Mouse (Mus musculus): Measurements from ENCODE around the gene Tagln2. TPM values are rescaled to one million over a fixed set of nuclear protein-coding genes. Genes with fewer than 3 reads are reported as not detected.

Gene Tagln2
- total and polyA plus RNA-seq, 2 experiments: 14.9 to 25.6 TPM

DNA sequence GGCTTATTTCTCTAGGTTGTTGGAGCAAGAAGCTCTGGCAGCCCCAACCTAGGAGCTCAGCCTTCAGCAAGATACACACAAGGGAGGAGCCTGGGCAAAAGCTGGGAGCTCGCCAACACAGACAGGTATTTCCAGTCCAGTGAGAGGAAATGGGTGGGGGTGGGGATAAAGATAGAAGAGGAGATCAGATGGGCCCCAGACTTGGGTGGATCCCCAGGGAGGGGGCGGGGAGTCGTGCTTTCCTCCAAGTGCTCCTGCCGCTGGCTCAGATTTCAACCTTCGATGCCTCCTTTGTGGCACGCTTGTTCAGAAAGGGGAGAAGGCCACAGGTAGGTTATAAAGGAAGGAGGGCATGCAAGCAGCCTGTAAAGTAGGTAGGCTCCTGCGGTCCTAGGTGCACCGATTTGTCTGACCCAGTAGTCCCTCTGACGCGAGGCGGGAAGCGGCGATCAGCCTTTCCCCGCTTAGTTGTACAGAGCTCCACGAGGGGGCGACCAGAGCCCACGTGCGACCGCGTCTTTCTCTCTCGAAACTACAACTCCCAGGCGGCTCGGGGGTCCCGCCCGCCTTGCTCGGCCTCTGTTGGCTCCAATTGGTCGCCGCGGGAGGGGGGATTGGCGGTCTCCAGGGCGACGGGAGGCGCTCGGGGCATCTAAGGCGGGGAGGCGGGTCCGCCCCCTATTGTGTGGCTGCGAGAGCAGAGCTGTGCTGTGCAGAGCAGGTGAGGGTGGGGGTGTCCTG is 18.1 kb upstream of the Tagln2 start, which contains the start of gene Igsf9:
Gene Igsf9, plus strand, starts transcription at position 249 of the 741 bp plus-strand sequence.
- no peak within 1 kb of the TSS for H3K27ac ChIP-seq (replicated peaks; ENCODE audit: insufficient read depth, low read depth, low read length)
- WGBS: under 1% methylated on average over 38 of the region's 38 CpGs
- DNase-seq (ENCODE audit: extremely low read depth, low read depth, low spot score): no peak
- no peak for TF ChIP-seq POLR2A (IDR thresholded peaks at IDR 0.05; ENCODE audit: extremely low read depth, insufficient read depth, low read length)
- TF ChIP-seq CTCF (IDR thresholded peaks at IDR 0.05; ENCODE audit: low read depth, low read length): peak; percentile 64
- no peaks in the 10 kb centered on the region for H3K27me3 ChIP-seq (ENCODE audit: control insufficient read depth, insufficient read depth, low read length)
- no peaks in the 10 kb centered on the region for H3K36me3 ChIP-seq (ENCODE audit: control insufficient read depth, insufficient read depth, low read length)
- H3K4me3 ChIP-seq (ENCODE audit: insufficient read depth, low read depth, low read length): peak within 1 kb of the TSS; percentile 49
- peak within 1 kb of the TSS; percentile 44 for H3K9ac ChIP-seq (ENCODE audit: low read depth, low read length)
- peaks cover 4% of the 10 kb centered on the region; the same call in 1 of the 2 replicates for H3K4me1 ChIP-seq (ENCODE audit: control insufficient read depth, insufficient read depth, low read length)
- H3K79me2 ChIP-seq (ENCODE audit: control insufficient read depth, insufficient read depth, low read length): no peaks in the 10 kb centered on the region

DNA sequence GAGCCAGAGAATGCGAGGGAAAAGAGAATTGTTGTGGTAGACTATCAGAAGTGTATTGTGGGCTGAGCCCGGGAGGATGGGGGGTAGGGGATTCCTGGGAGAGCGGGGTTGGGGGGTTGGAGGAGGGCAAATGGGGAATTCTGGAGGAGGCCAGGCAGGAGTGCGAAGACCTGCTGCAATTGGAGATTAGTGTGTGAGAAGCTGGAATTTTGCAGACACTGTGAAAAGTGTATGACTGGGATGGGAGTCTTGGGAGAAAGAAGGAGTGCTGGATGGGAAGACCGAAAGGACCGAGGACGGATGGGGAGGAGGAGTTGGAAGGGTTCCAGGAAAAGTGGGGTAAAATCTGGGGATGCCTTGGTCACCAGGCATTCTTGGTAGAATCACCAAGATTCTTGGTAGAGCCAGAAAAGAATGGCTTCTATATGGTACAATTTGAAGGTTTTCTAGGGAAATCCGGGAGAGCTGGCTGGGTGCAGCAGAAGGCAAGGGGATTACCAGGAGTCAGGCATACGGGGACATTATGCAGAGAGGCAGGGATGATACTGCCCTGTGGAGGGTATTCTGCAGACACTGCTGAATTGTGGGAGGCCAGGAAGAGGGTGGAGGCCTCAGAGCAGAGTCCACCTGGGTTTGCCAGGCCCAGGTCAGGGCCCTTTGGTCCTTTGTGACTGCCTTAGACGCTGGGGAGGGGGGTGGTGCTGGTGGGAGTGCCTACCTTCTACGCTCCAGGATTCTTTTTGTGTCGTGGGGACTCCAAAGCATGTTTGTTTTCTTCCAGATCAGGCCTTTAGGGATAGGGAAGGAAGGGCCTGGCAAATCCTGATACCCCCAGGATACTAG is 17.1 kb upstream of the Tagln2 start:
- Histone ChIP-seq H3K27me3 (ENCODE audit: control insufficient read depth, insufficient read depth, low read length) (no peaks in the 10 kb centered on the region), H3K4me1 (ENCODE audit: control insufficient read depth, insufficient read depth, low read length) (peaks cover 4% of the 10 kb centered on the region; the same call in 1 of the 2 replicates), H3K27ac (replicated peaks; ENCODE audit: insufficient read depth, low read depth, low read length) (no peak overlapping the region), H3K79me2 (ENCODE audit: control insufficient read depth, insufficient read depth, low read length) (no peaks in the 10 kb centered on the region), H3K4me3 (ENCODE audit: insufficient read depth, low read depth, low read length) (no peak overlapping the region), H3K36me3 (ENCODE audit: control insufficient read depth, insufficient read depth, low read length) (no peaks in the 10 kb centered on the region), H3K9ac (ENCODE audit: low read depth, low read length) (no peak overlapping the region)
- no peak for DNase-seq (ENCODE audit: extremely low read depth, low read depth, low spot score)
- 36% methylated on average over 12 of the region's 12 CpGs for WGBS
- TF ChIP-seq CTCF (IDR thresholded peaks at IDR 0.05; ENCODE audit: low read depth, low read length) (no peak), POLR2A (IDR thresholded peaks at IDR 0.05; ENCODE audit: extremely low read depth, insufficient read depth, low read length) (no peak)

DNA sequence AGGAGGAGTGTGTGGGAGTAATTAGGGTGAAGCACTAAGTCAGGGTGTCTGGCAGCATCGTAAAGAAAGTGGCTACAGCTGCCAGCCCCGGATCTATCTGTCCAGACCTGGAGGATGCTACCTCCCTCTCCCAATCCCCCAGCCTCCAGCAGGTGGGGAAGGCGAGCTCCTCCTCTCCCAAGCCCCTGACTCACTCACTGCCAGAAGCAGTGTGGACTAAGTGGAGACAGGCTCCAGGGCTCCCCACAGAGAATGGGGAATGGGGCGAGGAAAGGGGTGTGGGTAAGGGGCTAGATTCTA is 16.5 kb upstream of the Tagln2 start:
- no peak for DNase-seq (ENCODE audit: extremely low read depth, low read depth, low spot score)
- H3K9ac ChIP-seq (ENCODE audit: low read depth, low read length): no peak overlapping the region
- no peak for TF ChIP-seq CTCF (IDR thresholded peaks at IDR 0.05; ENCODE audit: low read depth, low read length)
- no peak for TF ChIP-seq POLR2A (IDR thresholded peaks at IDR 0.05; ENCODE audit: extremely low read depth, insufficient read depth, low read length)
- H3K4me3 ChIP-seq (ENCODE audit: insufficient read depth, low read depth, low read length): no peak overlapping the region
- H3K27me3 ChIP-seq (ENCODE audit: control insufficient read depth, insufficient read depth, low read length): no peaks in the 10 kb centered on the region
- 65% methylated on average over 4 of the region's 4 CpGs for WGBS
- H3K27ac ChIP-seq (replicated peaks; ENCODE audit: insufficient read depth, low read depth, low read length): no peak overlapping the region
- H3K79me2 ChIP-seq (ENCODE audit: control insufficient read depth, insufficient read depth, low read length): no peaks in the 10 kb centered on the region
- no peaks in the 10 kb centered on the region for H3K36me3 ChIP-seq (ENCODE audit: control insufficient read depth, insufficient read depth, low read length)
- peaks cover 4% of the 10 kb centered on the region; the same call in 1 of the 2 replicates for H3K4me1 ChIP-seq (ENCODE audit: control insufficient read depth, insufficient read depth, low read length)

DNA sequence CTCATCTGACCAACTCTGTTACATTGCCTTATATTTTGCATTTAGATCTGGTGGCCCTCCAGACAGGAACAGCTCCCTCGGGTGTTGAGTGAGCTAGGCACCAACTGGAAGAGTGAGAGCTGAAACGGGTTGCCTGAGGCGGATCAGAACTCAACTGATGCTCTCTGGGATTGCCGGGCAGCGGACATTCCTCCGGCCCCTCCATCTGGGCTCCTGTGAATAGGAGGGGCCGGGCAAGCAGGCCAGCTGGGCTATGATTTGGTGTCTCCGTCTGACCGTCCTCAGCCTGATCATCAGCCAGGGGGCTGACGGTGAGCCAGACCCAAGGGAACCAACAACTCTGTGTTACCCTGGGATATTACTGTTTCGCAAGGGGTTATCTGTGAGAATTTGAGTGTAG is 15.6 kb upstream of the Tagln2 start:
- 90% methylated on average over 11 of the region's 11 CpGs for WGBS
- H3K79me2 ChIP-seq (ENCODE audit: control insufficient read depth, insufficient read depth, low read length): no peaks in the 10 kb centered on the region
- no peaks in the 10 kb centered on the region for H3K36me3 ChIP-seq (ENCODE audit: control insufficient read depth, insufficient read depth, low read length)
- no peak overlapping the region for H3K4me3 ChIP-seq (ENCODE audit: insufficient read depth, low read depth, low read length)
- TF ChIP-seq CTCF (IDR thresholded peaks at IDR 0.05; ENCODE audit: low read depth, low read length) (no peak), POLR2A (IDR thresholded peaks at IDR 0.05; ENCODE audit: extremely low read depth, insufficient read depth, low read length) (no peak)
- peaks cover 4% of the 10 kb centered on the region; the same call in 1 of the 2 replicates for H3K4me1 ChIP-seq (ENCODE audit: control insufficient read depth, insufficient read depth, low read length)
- H3K27ac ChIP-seq (replicated peaks; ENCODE audit: insufficient read depth, low read depth, low read length): no peak overlapping the region
- no peak for DNase-seq (ENCODE audit: extremely low read depth, low read depth, low spot score)
- no peak overlapping the region for H3K9ac ChIP-seq (ENCODE audit: low read depth, low read length)
- no peaks in the 10 kb centered on the region for H3K27me3 ChIP-seq (ENCODE audit: control insufficient read depth, insufficient read depth, low read length)

DNA sequence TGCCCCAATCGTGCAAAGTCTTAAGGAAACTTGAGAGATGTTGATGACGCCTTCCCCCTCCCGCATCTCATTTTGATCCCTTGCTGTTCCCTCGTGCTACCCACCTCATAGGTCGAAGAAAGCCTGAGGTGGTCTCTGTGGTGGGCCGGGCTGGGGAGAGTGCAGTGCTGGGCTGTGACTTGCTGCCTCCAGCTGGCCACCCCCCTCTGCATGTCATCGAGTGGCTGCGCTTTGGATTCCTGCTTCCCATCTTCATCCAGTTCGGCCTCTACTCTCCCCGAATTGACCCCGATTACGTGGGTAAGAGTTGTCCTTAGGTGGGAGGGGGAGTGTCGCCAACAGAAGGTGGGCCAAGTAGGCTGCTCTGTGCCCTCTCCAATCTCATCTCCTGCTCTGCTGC is 15.2 kb upstream of the Tagln2 start:
- no peak for TF ChIP-seq CTCF (IDR thresholded peaks at IDR 0.05; ENCODE audit: low read depth, low read length)
- TF ChIP-seq POLR2A (IDR thresholded peaks at IDR 0.05; ENCODE audit: extremely low read depth, insufficient read depth, low read length): no peak
- Histone ChIP-seq H3K79me2 (ENCODE audit: control insufficient read depth, insufficient read depth, low read length) (no peaks in the 10 kb centered on the region), H3K27ac (replicated peaks; ENCODE audit: insufficient read depth, low read depth, low read length) (no peak overlapping the region), H3K36me3 (ENCODE audit: control insufficient read depth, insufficient read depth, low read length) (no peaks in the 10 kb centered on the region), H3K4me1 (ENCODE audit: control insufficient read depth, insufficient read depth, low read length) (peaks cover 4% of the 10 kb centered on the region; the same call in 1 of the 2 replicates), H3K27me3 (ENCODE audit: control insufficient read depth, insufficient read depth, low read length) (no peaks in the 10 kb centered on the region), H3K9ac (ENCODE audit: low read depth, low read length) (no peak overlapping the region), H3K4me3 (ENCODE audit: insufficient read depth, low read depth, low read length) (no peak overlapping the region)
- WGBS: 94% methylated on average over 13 of the region's 13 CpGs
- no peak for DNase-seq (ENCODE audit: extremely low read depth, low read depth, low spot score)
